Mouse (Mus musculus): ENCODE data around the gene Art5. TPM values are rescaled to one million over a fixed set of nuclear protein-coding genes. Genes with fewer than 3 reads are reported as not detected.

Gene Art5
- polyA plus RNA-seq (2012; rRNA removed; ENCODE audit: low replicate concordance): 0.53 and 0.95 TPM in 2 replicates

DNA sequence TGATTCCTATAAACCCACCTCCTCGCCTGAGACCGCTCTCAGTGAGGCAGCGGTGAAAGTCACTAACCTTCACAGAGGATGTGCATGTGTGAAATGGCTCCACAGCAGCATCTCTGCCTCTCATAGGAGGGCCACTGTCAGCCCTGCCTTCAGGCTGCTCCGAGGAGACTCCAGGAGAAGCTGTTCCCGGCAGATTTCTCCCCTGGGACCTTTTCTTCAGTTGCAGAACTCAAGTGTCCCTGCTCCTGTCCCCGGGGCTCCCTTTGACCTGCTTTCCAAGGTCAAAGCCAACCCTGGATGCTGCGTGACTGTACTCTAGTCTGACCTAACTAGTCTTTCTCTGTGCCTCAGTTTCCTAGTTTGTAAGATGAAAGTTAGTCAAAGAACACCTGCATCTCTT lies at the start of gene Art5:
Art5 (minus strand) TSS at position 319 of the 400 bp plus-strand sequence.

DNA sequence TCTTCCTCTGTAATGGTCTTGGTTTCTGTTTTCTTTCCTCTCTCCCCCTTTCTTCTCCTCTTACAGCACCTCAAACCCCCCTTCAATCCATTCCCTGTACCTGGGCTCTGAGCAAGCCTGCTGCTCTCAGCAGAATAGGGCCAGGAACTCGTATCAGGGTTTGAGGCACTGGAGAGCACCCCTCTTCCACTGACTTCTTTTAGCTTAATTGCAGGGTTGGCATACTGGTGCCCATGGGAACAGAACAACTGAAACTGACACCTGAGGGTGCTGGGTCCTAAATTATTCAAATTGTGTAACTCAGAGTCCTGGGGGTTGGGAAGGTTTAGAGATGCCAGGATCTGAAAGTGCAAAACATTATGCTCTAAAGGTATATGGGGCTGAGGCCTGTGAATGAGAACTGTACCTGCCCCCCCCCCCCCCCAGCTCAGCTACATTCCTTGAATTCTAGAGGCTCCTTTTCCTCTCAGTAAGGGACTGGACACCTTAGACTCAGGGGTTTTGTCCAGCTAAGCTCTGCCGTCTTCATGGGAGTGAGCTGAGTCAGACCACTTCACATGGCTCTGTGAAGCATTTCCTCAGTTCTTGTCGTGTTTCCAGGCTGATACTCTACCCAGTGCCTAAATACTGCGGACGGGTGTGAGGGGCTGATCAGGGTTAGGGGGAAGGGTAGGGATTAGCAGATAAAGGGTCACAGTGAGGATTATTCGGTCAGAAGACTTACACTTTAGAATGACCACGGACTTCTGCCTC lies 7.5 kb upstream of the Art5 start, which contains the start of gene Chrna10:
Chrna10 (minus strand) TSS at position 250 of the 753 bp plus-strand sequence.

DNA sequence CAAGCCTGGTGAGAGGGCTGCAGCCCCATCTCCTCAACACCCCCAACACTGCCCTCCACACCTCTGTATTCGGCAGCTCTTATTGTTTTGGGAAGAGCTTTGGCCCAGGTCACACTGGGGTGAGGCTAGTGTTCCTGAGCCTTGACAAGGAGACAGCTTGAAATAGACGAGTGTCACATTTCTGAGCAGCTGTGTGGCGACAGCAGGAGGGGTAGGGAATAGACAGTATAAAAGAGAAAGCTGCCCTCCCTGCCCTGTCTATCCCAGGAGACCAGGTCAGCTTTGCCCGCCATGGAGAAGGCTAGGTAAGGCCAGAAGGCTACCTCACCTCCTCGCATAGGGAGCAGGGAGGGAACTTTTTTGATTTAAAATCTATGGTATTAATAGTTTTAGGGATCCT lies 7.8 kb downstream of the Art5 start, which contains the start of gene Art1:
Art1 (plus strand) TSS at position 257 of the 400 bp plus-strand sequence.

DNA sequence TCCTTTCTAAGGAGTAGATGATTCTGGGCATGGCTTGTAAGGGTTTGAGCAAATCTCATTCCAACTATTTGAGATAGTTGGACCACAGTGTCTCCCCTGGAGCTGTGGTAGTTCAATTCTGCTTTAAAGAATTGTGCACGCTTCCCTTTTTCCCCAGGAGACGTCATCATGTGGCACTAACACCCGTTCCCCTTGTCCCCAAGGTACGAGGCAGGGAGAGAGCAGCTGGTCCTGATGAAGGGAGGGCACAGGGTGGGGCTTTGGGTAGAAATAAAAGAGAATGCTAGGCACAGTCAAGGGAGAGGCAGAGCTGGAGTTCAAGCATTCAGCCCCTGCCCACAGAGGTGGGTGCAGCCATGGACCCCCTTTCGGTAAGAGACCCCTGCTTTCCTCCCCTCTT lies 26.5 kb downstream of the Art5 start, which contains the start of gene Trpc2:
Trpc2 (plus strand) TSS at position 301 of the 400 bp plus-strand sequence.

DNA sequence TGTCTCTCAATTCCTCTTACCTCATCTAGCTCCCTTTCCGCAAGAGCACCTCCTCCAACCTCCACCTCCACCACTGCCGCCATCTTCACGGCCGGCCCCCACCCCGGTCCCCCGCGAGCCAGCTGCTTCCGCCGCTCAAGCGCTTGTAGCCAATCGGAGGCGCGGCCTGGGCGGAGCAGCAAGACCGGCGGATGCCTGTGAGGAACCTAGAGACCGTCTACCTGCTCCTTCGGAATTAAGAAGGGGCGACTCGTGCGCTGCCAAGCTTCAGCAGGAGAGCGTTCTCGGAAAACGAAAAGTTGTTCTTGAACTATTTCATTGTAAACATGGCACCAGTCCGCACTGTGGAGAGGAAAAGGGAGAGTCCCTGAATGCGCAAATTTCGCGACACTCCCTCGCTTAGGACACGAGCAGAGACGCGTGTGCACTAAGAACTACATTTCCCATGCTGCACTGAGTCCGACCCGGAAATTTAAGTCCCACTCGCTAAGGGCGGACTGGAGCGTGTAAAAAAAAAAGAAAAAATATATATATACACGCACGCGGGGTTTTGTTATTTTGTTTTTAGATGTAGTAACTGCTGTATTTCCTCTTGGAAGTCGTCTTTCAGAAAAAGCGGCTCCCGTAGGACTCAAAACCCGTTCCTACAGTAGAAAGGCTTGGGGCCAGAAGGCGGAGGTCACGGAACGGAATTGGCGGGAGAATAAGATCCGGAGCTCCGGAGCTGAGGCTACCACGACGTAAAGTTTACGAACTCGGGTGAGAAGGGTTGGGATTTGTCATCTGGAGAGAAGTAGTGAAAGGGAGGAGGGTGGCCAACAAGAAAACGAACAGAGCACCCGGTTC lies 44.0 kb downstream of the Art5 start, which contains the start of the genes Rnf121, Xndc1 and Xntrpc:
Rnf121 (minus strand) TSS at position 424 of the 846 bp plus-strand sequence.
Xndc1 (plus strand) TSS at position 466 of the 846 bp plus-strand sequence.
Xntrpc (plus strand) TSS at position 668 of the 846 bp plus-strand sequence.

Other genes starting within 250 kb of the Art5 start
- gene Anapc15, start 245.8 kb downstream of the Art5 start, polyA plus RNA-seq (2012; rRNA removed; ENCODE audit: low replicate concordance): 56.2 and 63.2 TPM in 2 replicates
- gene Folr1, start 238.7 kb downstream of the Art5 start, polyA plus RNA-seq (2012; rRNA removed; ENCODE audit: low replicate concordance): 1.2 and 3.9 TPM in 2 replicates
- gene Lamtor1, start 203.6 kb downstream of the Art5 start, polyA plus RNA-seq (2012; rRNA removed; ENCODE audit: low replicate concordance): 304 and 439 TPM in 2 replicates
- 0.46 and 2.9 TPM in 2 replicates for gene Tomt, start 203.1 kb downstream of the Art5 start, polyA plus RNA-seq (2012; rRNA removed; ENCODE audit: low replicate concordance)
- gene Lrrc51, start 175.6 kb downstream of the Art5 start, polyA plus RNA-seq (2012; rRNA removed; ENCODE audit: low replicate concordance): 21.2 and 32.2 TPM in 2 replicates
- gene Numa1, start 175.4 kb downstream of the Art5 start, polyA plus RNA-seq (2012; rRNA removed; ENCODE audit: low replicate concordance): 76.3 and 105 TPM in 2 replicates
- 15.3 and 21.4 TPM in 2 replicates for gene Il18bp, start 90.8 kb downstream of the Art5 start, polyA plus RNA-seq (2012; rRNA removed; ENCODE audit: low replicate concordance)
- 40.8 and 63.7 TPM in 2 replicates for gene Rnf121, start 44.0 kb downstream of the Art5 start, polyA plus RNA-seq (2012; rRNA removed; ENCODE audit: low replicate concordance)
- gene Xndc1, start 44.0 kb downstream of the Art5 start, polyA plus RNA-seq (2012; rRNA removed; ENCODE audit: low replicate concordance): 17.6 and 38.4 TPM in 2 replicates
- 2.3 and 5.2 TPM in 2 replicates for gene Xntrpc, start 43.8 kb downstream of the Art5 start, polyA plus RNA-seq (2012; rRNA removed; ENCODE audit: low replicate concordance)
- 0.62 TPM in 1 of 2 replicates, not detected in the other for gene Trpc2, start 26.4 kb downstream of the Art5 start, polyA plus RNA-seq (2012; rRNA removed; ENCODE audit: low replicate concordance)
- 0.32 TPM in 1 of 2 replicates, not detected in the other for gene Art1, start 7.7 kb downstream of the Art5 start, polyA plus RNA-seq (2012; rRNA removed; ENCODE audit: low replicate concordance)
- 0.09 TPM in 1 of 2 replicates, not detected in the other for gene Chrna10, start 7.3 kb upstream of the Art5 start, polyA plus RNA-seq (2012; rRNA removed; ENCODE audit: low replicate concordance)
- 14.6 and 24.5 TPM in 2 replicates for gene Nup98, start 100.7 kb upstream of the Art5 start, polyA plus RNA-seq (2012; rRNA removed; ENCODE audit: low replicate concordance)
- gene Pgap2, start 100.7 kb upstream of the Art5 start, polyA plus RNA-seq (2012; rRNA removed; ENCODE audit: low replicate concordance): 82.8 and 130 TPM in 2 replicates
- gene Rhog, start 146.6 kb upstream of the Art5 start, polyA plus RNA-seq (2012; rRNA removed; ENCODE audit: low replicate concordance): 80.6 and 108 TPM in 2 replicates
- gene Stim1, start 158.3 kb upstream of the Art5 start, polyA plus RNA-seq (2012; rRNA removed; ENCODE audit: low replicate concordance): 62.2 and 89.1 TPM in 2 replicates